Mouse (Mus musculus): ENCODE results near the gene Dld. TPM values are rescaled to one million over a fixed set of nuclear protein-coding genes. Genes with fewer than 3 reads are reported as not detected.

Gene Dld
- total and polyA plus RNA-seq, 3 experiments: 112 to 229 (median 131) TPM

- Histone ChIP-seq H3K9ac (ENCODE audit: control insufficient read depth, low read depth, low read length, poor library complexity, severe bottlenecking) (no peak overlapping the region), H3K79me2 (ENCODE audit: control insufficient read depth, insufficient read depth, low read length, poor library complexity) (no peaks in the 10 kb centered on the region), H3K4me1 (ENCODE audit: control insufficient read depth in 1 of 2, insufficient read depth in 2 of 2, low read length in 2 of 2) (no peaks in the 10 kb centered on the region), H3K9me3 (replicated peaks; ENCODE audit: insufficient read depth, low read length) (no peaks in the 10 kb centered on the region), H3K4me3 (ENCODE audit: control insufficient read depth in 1 of 2, insufficient read depth in 1 of 2, low read depth in 2 of 2, low read length in 2 of 2) (no peak overlapping the region), H3K36me3 (ENCODE audit: control insufficient read depth in 1 of 2, insufficient read depth in 2 of 2, low read length in 2 of 2) (no peaks in the 10 kb centered on the region), H3K27me3 (ENCODE audit: control insufficient read depth in 1 of 2, insufficient read depth in 2 of 2, low read length in 2 of 2) (no peaks in the 10 kb centered on the region; a peak in 2 of 4 replicates), H3K27ac (ENCODE audit: control insufficient read depth, low read depth, low read length) (no peak overlapping the region)
- no peak for TF ChIP-seq TCF12 (IDR thresholded peaks at IDR 0.05; ENCODE audit: low read depth, low read length)
- no peak for TF ChIP-seq SMC3 (IDR thresholded peaks at IDR 0.05; ENCODE audit: low read depth, low read length)
- no peak for TF ChIP-seq MAX (IDR thresholded peaks at IDR 0.05; ENCODE audit: low read length)
- TF ChIP-seq GATA1 (IDR thresholded peaks at IDR 0.05; ENCODE audit: low read depth, low read length): no peak
- no peak for TF ChIP-seq TAL1 (IDR thresholded peaks at IDR 0.05; ENCODE audit: low read length)
- TF ChIP-seq ETS1 (IDR thresholded peaks at IDR 0.05; ENCODE audit: low read depth, low read length): no peak
- no peak for TF ChIP-seq NRF1 (IDR thresholded peaks at IDR 0.05; ENCODE audit: insufficient read depth, low read depth, low read length, poor library complexity, severe bottlenecking)
- DNase-seq (ENCODE audit: low read depth, low spot score): no peak
These were observed 55.7 kb downstream of the Dld start for GRCm38 (mm10) chr12:31295505-31295904.

DNA sequence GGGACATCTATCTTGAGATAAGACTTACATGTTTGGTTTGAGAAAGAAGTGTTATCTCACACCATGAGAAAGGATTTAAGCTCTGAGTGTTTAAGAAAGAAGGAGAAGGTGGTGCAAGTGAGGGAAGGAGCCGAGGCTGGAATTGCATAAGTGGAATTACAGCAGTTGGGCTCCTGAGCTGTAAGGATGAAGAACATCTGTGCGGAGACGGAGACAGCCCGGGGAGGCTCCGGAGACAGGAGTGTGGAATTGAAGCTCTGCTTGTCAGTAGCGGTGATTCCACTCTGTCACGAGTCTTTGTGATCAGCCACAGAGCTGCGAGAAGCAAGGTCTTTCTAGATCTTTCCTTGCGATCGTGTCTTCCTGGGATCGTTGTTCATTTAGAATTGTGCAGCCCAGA is 56.3 kb downstream of the Dld start:
- Histone ChIP-seq H3K27me3 (ENCODE audit: control insufficient read depth in 1 of 2, insufficient read depth in 2 of 2, low read length in 2 of 2) (no peaks in the 10 kb centered on the region; a peak in 2 of 4 replicates), H3K9me3 (replicated peaks; ENCODE audit: insufficient read depth, low read length) (no peaks in the 10 kb centered on the region), H3K36me3 (ENCODE audit: control insufficient read depth in 1 of 2, insufficient read depth in 2 of 2, low read length in 2 of 2) (no peaks in the 10 kb centered on the region), H3K4me3 (ENCODE audit: control insufficient read depth in 1 of 2, insufficient read depth in 1 of 2, low read depth in 2 of 2, low read length in 2 of 2) (no peak overlapping the region), H3K27ac (ENCODE audit: control insufficient read depth, low read depth, low read length) (no peak overlapping the region), H3K79me2 (ENCODE audit: control insufficient read depth, insufficient read depth, low read length, poor library complexity) (no peaks in the 10 kb centered on the region), H3K4me1 (ENCODE audit: control insufficient read depth in 1 of 2, insufficient read depth in 2 of 2, low read length in 2 of 2) (no peaks in the 10 kb centered on the region), H3K9ac (ENCODE audit: control insufficient read depth, low read depth, low read length, poor library complexity, severe bottlenecking) (no peak overlapping the region)
- DNase-seq (ENCODE audit: low read depth, low spot score): no peak
- TF ChIP-seq UBTF (IDR thresholded peaks at IDR 0.05; ENCODE audit: borderline replicate concordance, insufficient read depth, low read depth, low read length): no peak
- TF ChIP-seq POLR2AphosphoS2 (IDR thresholded peaks at IDR 0.05; ENCODE audit: low read length): no peak
- no peak for TF ChIP-seq KAT2A (conservative IDR thresholded peaks at IDR 0.05; ENCODE audit: low read depth, low read length)
- no peak for TF ChIP-seq GATA1 (IDR thresholded peaks at IDR 0.05; ENCODE audit: low read depth, low read length)
- no peak for TF ChIP-seq CHD1 (IDR thresholded peaks at IDR 0.05; ENCODE audit: low read depth, low read length)

DNA sequence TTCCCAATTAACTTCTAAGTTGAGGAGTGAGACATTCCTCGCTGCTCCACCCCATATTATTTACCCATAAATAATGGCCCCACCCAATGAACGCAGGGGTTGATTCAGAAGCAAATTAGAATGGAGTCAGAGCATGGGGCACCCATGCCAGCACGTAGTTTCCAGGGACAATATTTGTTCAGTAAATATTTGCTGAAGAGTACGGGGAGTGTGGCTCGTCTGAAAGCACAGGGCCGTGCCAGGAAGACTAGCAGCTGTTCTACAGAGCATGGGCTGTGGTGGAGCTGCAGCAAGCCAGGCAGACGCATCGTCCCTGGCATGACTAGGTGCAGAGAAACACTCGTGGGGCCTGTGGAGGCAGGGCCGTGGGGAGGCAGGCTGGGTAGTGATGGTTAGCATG is 56.7 kb downstream of the Dld start:
- H3K4me3 ChIP-seq (ENCODE audit: control insufficient read depth in 1 of 2, insufficient read depth in 1 of 2, low read depth in 2 of 2, low read length in 2 of 2): no peak overlapping the region
- no peaks in the 10 kb centered on the region for H3K36me3 ChIP-seq (ENCODE audit: control insufficient read depth in 1 of 2, insufficient read depth in 2 of 2, low read length in 2 of 2)
- H3K9ac ChIP-seq (ENCODE audit: control insufficient read depth, low read depth, low read length, poor library complexity, severe bottlenecking): no peak overlapping the region
- no peaks in the 10 kb centered on the region; a peak in 2 of 4 replicates for H3K27me3 ChIP-seq (ENCODE audit: control insufficient read depth in 1 of 2, insufficient read depth in 2 of 2, low read length in 2 of 2)
- no peak for DNase-seq (ENCODE audit: low read depth, low spot score)
- no peak for TF ChIP-seq CHD1 (IDR thresholded peaks at IDR 0.05; ENCODE audit: low read depth, low read length)
- no peak for TF ChIP-seq MYC (IDR thresholded peaks at IDR 0.05; ENCODE audit: low read depth, low read length)
- no peak for TF ChIP-seq TCF12 (IDR thresholded peaks at IDR 0.05; ENCODE audit: low read depth, low read length)
- TF ChIP-seq TAL1 (IDR thresholded peaks at IDR 0.05; ENCODE audit: low read length): no peak
- no peak for TF ChIP-seq GABPA (IDR thresholded peaks at IDR 0.05; ENCODE audit: low read depth, low read length)
- TF ChIP-seq RAD21 (IDR thresholded peaks at IDR 0.05; ENCODE audit: low read depth, low read length): no peak
- TF ChIP-seq ZNF384 (IDR thresholded peaks at IDR 0.05; ENCODE audit: low read depth, low read length): no peak
- TF ChIP-seq CHD2 (IDR thresholded peaks at IDR 0.05; ENCODE audit: low read length): no peak
- no peak for TF ChIP-seq MEF2A (IDR thresholded peaks at IDR 0.05; ENCODE audit: extremely low read depth, insufficient replicate concordance, low read depth, low read length, poor library complexity, severe bottlenecking)
- TF ChIP-seq HCFC1 (IDR thresholded peaks at IDR 0.05; ENCODE audit: low read depth, low read length): no peak
- TF ChIP-seq SIN3A (IDR thresholded peaks at IDR 0.05; ENCODE audit: low read length): no peak
- no peak for TF ChIP-seq UBTF (IDR thresholded peaks at IDR 0.05; ENCODE audit: borderline replicate concordance, insufficient read depth, low read depth, low read length)
- TF ChIP-seq USF2 (IDR thresholded peaks at IDR 0.05; ENCODE audit: borderline replicate concordance in 1 of 2, insufficient read depth in 1 of 2, low read depth in 1 of 2, low read length in 2 of 2): no peak
- no peaks in the 10 kb centered on the region for H3K9me3 ChIP-seq (replicated peaks; ENCODE audit: insufficient read depth, low read length)
- no peaks in the 10 kb centered on the region for H3K4me1 ChIP-seq (ENCODE audit: control insufficient read depth in 1 of 2, insufficient read depth in 2 of 2, low read length in 2 of 2)
- no peak overlapping the region for H3K27ac ChIP-seq (ENCODE audit: control insufficient read depth, low read depth, low read length)
- H3K79me2 ChIP-seq (ENCODE audit: control insufficient read depth, insufficient read depth, low read length, poor library complexity): no peaks in the 10 kb centered on the region
